Comparison of ENCODE assay signal across 1 mouse cellular context in genomic region chr1:131941501-131941900, GRCm38 (mm10).
TF ChIP-seq lines count a peak whose summit lies in the region.

No protein-coding gene starts in this region.

TF ChIP-seq in MEL, 35 proteins besides CTCF, POLR2A, EP300 and RAD21 (continued from another document):
- TF ChIP-seq POLR2AphosphoS5 (IDR thresholded peaks at IDR 0.05; ENCODE audit: borderline replicate concordance, low read depth, low read length): no peak
- TF ChIP-seq JUND (IDR thresholded peaks at IDR 0.05; ENCODE audit: low read depth, low read length): no peak
- TF ChIP-seq USF2 (IDR thresholded peaks at IDR 0.05; ENCODE audit: borderline replicate concordance in 1 of 2, insufficient read depth in 1 of 2, low read depth in 1 of 2, low read length in 2 of 2): no peak
